ENCODE assay signal across 10 mouse cellular contexts in the genomic region with DNA sequence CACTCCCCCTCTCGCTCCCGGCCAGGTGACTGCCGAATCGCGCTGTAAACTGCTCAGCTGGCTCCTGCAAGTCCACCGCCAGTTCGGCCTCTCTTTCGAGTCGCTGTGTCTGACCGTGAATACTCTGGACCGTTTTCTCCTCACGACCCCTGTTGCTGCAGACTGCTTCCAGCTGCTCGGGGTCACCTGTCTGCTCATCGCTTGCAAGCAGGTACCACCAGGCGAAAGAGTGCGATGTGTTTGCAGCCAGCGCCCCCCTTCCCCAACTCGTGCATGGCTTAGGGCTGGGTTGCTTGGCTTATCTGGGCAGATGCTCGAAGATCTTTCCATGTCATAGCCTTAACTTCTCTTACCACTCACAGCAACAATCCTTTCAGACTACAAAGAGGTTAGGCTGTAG. TPM values are rescaled to one million over a fixed set of nuclear protein-coding genes. Genes with fewer than 3 reads are reported as not detected.
DNase-seq lines count a peak whose midpoint lies in the region; ATAC-seq and TF ChIP-seq lines count a peak whose summit lies in the region.
"Had no signal": no experiment of that assay in that cellular context is flagged by ENCODE, and none has a peak within 500 bp of the region (broad histone marks: within the 10 kb centered on the region; RNA-seq: fewer than 3 reads in every experiment).

No protein-coding gene starts in this region.

- H3K4me1 ChIP-seq in heart, embryonic 10.5 days: peaks cover 44% of the 10 kb centered on the region
- peaks cover 2% of the 10 kb centered on the region; the same call in 1 of the 2 replicates for H3K4me1 ChIP-seq in heart, adult 2 months (ENCODE audit: control insufficient read depth, insufficient read depth, low read length)
- H3K4me1 ChIP-seq in ES-Bruce4 (ENCODE audit: control insufficient read depth, insufficient read depth, low read length): no peaks in the 10 kb centered on the region
- peaks cover 10% of the 10 kb centered on the region for H3K4me1 ChIP-seq in forebrain, postnatal 0 days (ENCODE audit: insufficient read depth)
- H3K4me1 ChIP-seq in liver, postnatal 0 days (ENCODE audit: insufficient read depth): peaks cover 16% of the 10 kb centered on the region

- peak overlapping the region; percentile 97 for H3K4me2 ChIP-seq in forebrain, postnatal 0 days (ENCODE audit: low read depth)
- peak overlapping the region; percentile 86 for H3K4me2 ChIP-seq in liver, postnatal 0 days (ENCODE audit: low read depth, low read length)

- no peak for DNase-seq in heart, embryonic 10.5 days (ENCODE audit: low spot score)
- DNase-seq in heart, adult 2 months: no peak
- DNase-seq in forebrain, postnatal 0 days: no peak
- no peak for DNase-seq in liver, postnatal 0 days
- no peak for DNase-seq in right cerebral cortex, adult 18-20 months
- DNase-seq in left cerebral cortex, postnatal 36 days (ENCODE audit: low spot score in 2 of 2): no peak

- H3K79me2 ChIP-seq in heart, adult 2 months (replicated peaks; ENCODE audit: control insufficient read depth, insufficient read depth, low read length): no peaks in the 10 kb centered on the region

- no peak for TF ChIP-seq EP300 in heart, adult 2 months (IDR thresholded peaks at IDR 0.05; ENCODE audit: insufficient read depth, low read depth, low read length)
- no peak for TF ChIP-seq EP300 in ES-Bruce4 (IDR thresholded peaks at IDR 0.05; ENCODE audit: insufficient read depth, low read depth, low read length)
- no peak for TF ChIP-seq EP300 in liver, postnatal 0 days (IDR thresholded peaks at IDR 0.05; ENCODE audit: low read depth)

- ATAC-seq in forebrain, postnatal 0 days: no peak
- no peak for ATAC-seq in liver, postnatal 0 days
- no peak for ATAC-seq in megakaryocyte progenitor cell, adult 5-6 weeks (replicated peaks; ENCODE audit: poor library complexity)

- H3K9ac ChIP-seq in heart, adult 2 months (ENCODE audit: low read depth, low read length): no peak overlapping the region
- no peak overlapping the region for H3K9ac ChIP-seq in ES-Bruce4 (ENCODE audit: low read depth, poor library complexity, severe bottlenecking)
- H3K9ac ChIP-seq in forebrain, postnatal 0 days: no peak overlapping the region
- H3K9ac ChIP-seq in liver, postnatal 0 days (replicated peaks): no peak overlapping the region

- WGBS in heart, embryonic 10.5 days: under 1% methylated on average over 19 of the region's 19 CpGs
- WGBS in heart, adult 2 months: 3% methylated on average over 19 of the region's 19 CpGs
- 2% methylated on average over 19 of the region's 19 CpGs for WGBS in forebrain, postnatal 0 days
- WGBS in liver, postnatal 0 days (ENCODE audit: insufficient replicate concordance): 2% methylated on average over 19 of the region's 19 CpGs

- TF ChIP-seq CTCF in heart, adult 2 months (IDR thresholded peaks at IDR 0.05): no peak
- TF ChIP-seq CTCF in ES-Bruce4 (IDR thresholded peaks at IDR 0.05; ENCODE audit: low read depth, low read length): peak; percentile 8
- TF ChIP-seq CTCF in forebrain, postnatal 0 days (IDR thresholded peaks at IDR 0.05; ENCODE audit: low read depth): no peak
- TF ChIP-seq CTCF in liver, postnatal 0 days (IDR thresholded peaks at IDR 0.05; ENCODE audit: low read depth): no peak

- peak overlapping the region; percentile 63 for H3K4me3 ChIP-seq in heart, embryonic 10.5 days
- H3K4me3 ChIP-seq in heart, adult 2 months: no peak overlapping the region
- peak overlapping the region; percentile 50 for H3K4me3 ChIP-seq in ES-Bruce4 (ENCODE audit: low read depth, low read length)
- peak overlapping the region; percentile 56 for H3K4me3 ChIP-seq in forebrain, postnatal 0 days (ENCODE audit: low read depth, low read length)
- H3K4me3 ChIP-seq in liver, postnatal 0 days (ENCODE audit: low read depth, low read length): peak overlapping the region; percentile 58

- TF ChIP-seq POLR2A in heart, adult 2 months (IDR thresholded peaks at IDR 0.05; ENCODE audit: insufficient read depth, low read depth, low read length): no peak
- TF ChIP-seq POLR2A in ES-Bruce4 (IDR thresholded peaks at IDR 0.05; ENCODE audit: insufficient read depth, low read length): no peak

- intact Hi-C loops in heart, adult 2 months (cut with DNase I): loop anchor here (5.0 kb wide), 1 partner anchor 62 kb away; the partner anchor contains the start of genes Dhx29 and Mtrex
- intact Hi-C loops in left cerebral cortex, postnatal 36 days (cut with DNase I): loop anchor here (5.0 kb wide), 1 partner anchor 62 kb away; the partner anchor contains the start of genes Dhx29 and Mtrex

- no peak overlapping the region for H3K27ac ChIP-seq in heart, embryonic 10.5 days
- H3K27ac ChIP-seq in heart, adult 2 months: no peak overlapping the region
- no peak overlapping the region for H3K27ac ChIP-seq in ES-Bruce4 (ENCODE audit: insufficient read depth, low read length)
- H3K27ac ChIP-seq in forebrain, postnatal 0 days (ENCODE audit: low read depth, low read length): no peak overlapping the region
- H3K27ac ChIP-seq in liver, postnatal 0 days (ENCODE audit: low read depth): no peak overlapping the region

- H3K27me3 ChIP-seq in heart, embryonic 10.5 days (ENCODE audit: insufficient read depth, poor library complexity, severe bottlenecking): peaks cover 93% of the 10 kb centered on the region
- H3K27me3 ChIP-seq in heart, adult 2 months (ENCODE audit: control insufficient read depth, insufficient read depth, low read length): peaks cover 23% of the 10 kb centered on the region
- peaks cover 23% of the 10 kb centered on the region for H3K27me3 ChIP-seq in ES-Bruce4 (ENCODE audit: control insufficient read depth, insufficient read depth, low read length, poor library complexity, severe bottlenecking)
- H3K27me3 ChIP-seq in forebrain, postnatal 0 days (ENCODE audit: insufficient read depth, low read length): peaks cover 63% of the 10 kb centered on the region
- peaks cover 85% of the 10 kb centered on the region for H3K27me3 ChIP-seq in liver, postnatal 0 days (ENCODE audit: insufficient read depth, low read length)

- no peaks in the 10 kb centered on the region for H3K36me3 ChIP-seq in heart, embryonic 10.5 days
- H3K36me3 ChIP-seq in heart, adult 2 months (ENCODE audit: control insufficient read depth, insufficient read depth, low read length): no peaks in the 10 kb centered on the region
- H3K36me3 ChIP-seq in ES-Bruce4 (ENCODE audit: control insufficient read depth, insufficient read depth, low read length, poor library complexity, severe bottlenecking): no peaks in the 10 kb centered on the region
- no peaks in the 10 kb centered on the region for H3K36me3 ChIP-seq in forebrain, postnatal 0 days (ENCODE audit: insufficient read depth)
- no peaks in the 10 kb centered on the region for H3K36me3 ChIP-seq in liver, postnatal 0 days (replicated peaks; ENCODE audit: insufficient read depth, low read length)
- H3K36me3 ChIP-seq: G1E had no signal

- H3K9me3 ChIP-seq in heart, embryonic 10.5 days: no peaks in the 10 kb centered on the region
- H3K9me3 ChIP-seq in ES-Bruce4 (replicated peaks; ENCODE audit: control insufficient read depth, insufficient read depth, low read length, poor library complexity, severe bottlenecking): no peaks in the 10 kb centered on the region
- H3K9me3 ChIP-seq in forebrain, postnatal 0 days (ENCODE audit: low read length): no peaks in the 10 kb centered on the region
- no peaks in the 10 kb centered on the region for H3K9me3 ChIP-seq in liver, postnatal 0 days (ENCODE audit: low read length)

RNA-seq across cellular contexts. Expression of gene Ccno, which starts 1.3 kb away (rescaled TPM):
- polyA plus RNA-seq in heart, embryonic 10.5 days (2016; fragmentation: Nextera tagmentation; extraction: Ambion mirVana): 0.10 TPM in 1 of 2 replicates, not detected in the other
- under 1 TPM in 1 of 2 experiments, not detected in 1; 0.47 TPM for total RNA-seq in heart, adult 2 months (2021)
- 0.35 and 0.51 TPM in 2 replicates for polyA plus RNA-seq in heart, adult 2 months (2012; rRNA removed)
- 0.52 and 0.78 TPM in 2 replicates for polyA plus RNA-seq in ES-Bruce4 (2011; ENCODE audit: insufficient read depth, insufficient read length, low read depth, missing spikeins)
- total RNA-seq in forebrain, postnatal 0 days (2014; rRNA removed): 3.0 and 6.8 TPM in 2 replicates
- 2.6 and 3.3 TPM in 2 replicates for polyA plus RNA-seq in forebrain, postnatal 0 days (2015; fragmentation: Nextera tagmentation; extraction: Ambion mirVana)
- polyA plus RNA-seq in liver, postnatal 0 days (2015; fragmentation: Nextera tagmentation; extraction: Ambion mirVana): 0.58 TPM in 2 replicates
- 1 to 10 TPM; 1.7 to 1.8 TPM for total RNA-seq in left cerebral cortex, postnatal 36 days (2021)
- total RNA-seq in megakaryocyte progenitor cell, adult 5-6 weeks (2015): 1.5 and 2.1 TPM in 2 replicates
- total RNA-seq in megakaryocyte progenitor cell, adult 5-6 weeks (2017): 1.4 and 1.6 TPM in 2 replicates
- polyA plus RNA-seq: G1E had no signal

RNA-seq across cellular contexts. Expression of gene Mcidas, which starts 4.8 kb away (rescaled TPM):
- 0.13 TPM in 1 of 2 replicates, not detected in the other for polyA plus RNA-seq in heart, embryonic 10.5 days (2016; fragmentation: Nextera tagmentation; extraction: Ambion mirVana)
- not detected for total RNA-seq in heart, adult 2 months (2021)
- 0.12 TPM in 1 of 2 replicates, not detected in the other for polyA plus RNA-seq in heart, adult 2 months (2012; rRNA removed)
- polyA plus RNA-seq in ES-Bruce4 (2011; ENCODE audit: insufficient read depth, insufficient read length, low read depth, missing spikeins): not detected in 2 replicates
- total RNA-seq in forebrain, postnatal 0 days (2014; rRNA removed): 0.85 and 1.8 TPM in 2 replicates
- polyA plus RNA-seq in forebrain, postnatal 0 days (2015; fragmentation: Nextera tagmentation; extraction: Ambion mirVana): 0.75 and 1.9 TPM in 2 replicates
- polyA plus RNA-seq in liver, postnatal 0 days (2015; fragmentation: Nextera tagmentation; extraction: Ambion mirVana): not detected in 2 replicates
- under 1 TPM; 0.39 to 0.69 TPM for total RNA-seq in left cerebral cortex, postnatal 36 days (2021)
- not detected in 2 replicates for total RNA-seq in megakaryocyte progenitor cell, adult 5-6 weeks (2015)
- not detected in 2 replicates for total RNA-seq in megakaryocyte progenitor cell, adult 5-6 weeks (2017)
- total RNA-seq: heart, adult 18-20 months had no signal
- polyA plus RNA-seq: G1E had no signal

RNA-seq across cellular contexts. Expression of gene Cdc20b, which starts 46.0 kb away (rescaled TPM):
- polyA plus RNA-seq in heart, embryonic 10.5 days (2016; fragmentation: Nextera tagmentation; extraction: Ambion mirVana): not detected in 2 replicates
- not detected for total RNA-seq in heart, adult 2 months (2021)
- 0.14 TPM in 1 of 2 replicates, not detected in the other for polyA plus RNA-seq in heart, adult 2 months (2012; rRNA removed)
- polyA plus RNA-seq in ES-Bruce4 (2011; ENCODE audit: insufficient read depth, insufficient read length, low read depth, missing spikeins): not detected in 2 replicates
- total RNA-seq in forebrain, postnatal 0 days (2014; rRNA removed): 1.0 and 1.8 TPM in 2 replicates
- polyA plus RNA-seq in forebrain, postnatal 0 days (2015; fragmentation: Nextera tagmentation; extraction: Ambion mirVana): 0.31 and 0.97 TPM in 2 replicates
- polyA plus RNA-seq in liver, postnatal 0 days (2015; fragmentation: Nextera tagmentation; extraction: Ambion mirVana): not detected in 2 replicates
- not detected for total RNA-seq in left cerebral cortex, postnatal 36 days (2021)
- not detected in 2 replicates for total RNA-seq in megakaryocyte progenitor cell, adult 5-6 weeks (2015)
- total RNA-seq in megakaryocyte progenitor cell, adult 5-6 weeks (2017): not detected in 2 replicates
- total RNA-seq: G1E; heart, adult 18-20 months had no signal
- polyA plus RNA-seq: G1E had no signal

RNA-seq across cellular contexts. Expression of gene Gpx8, which starts 57.3 kb away (rescaled TPM):
- 124 and 134 TPM in 2 replicates for polyA plus RNA-seq in heart, embryonic 10.5 days (2016; fragmentation: Nextera tagmentation; extraction: Ambion mirVana)
- 10 to 100 TPM; 37.1 to 37.9 TPM for total RNA-seq in heart, adult 2 months (2021)
- polyA plus RNA-seq in heart, adult 2 months (2012; rRNA removed): 9.5 and 16.9 TPM in 2 replicates
- 22.1 and 24.1 TPM in 2 replicates for polyA plus RNA-seq in ES-Bruce4 (2011; ENCODE audit: insufficient read depth, insufficient read length, low read depth, missing spikeins)
- 27.3 and 28.3 TPM in 2 replicates for total RNA-seq in forebrain, postnatal 0 days (2014; rRNA removed)
- polyA plus RNA-seq in forebrain, postnatal 0 days (2015; fragmentation: Nextera tagmentation; extraction: Ambion mirVana): 41.7 and 47.6 TPM in 2 replicates
- polyA plus RNA-seq in liver, postnatal 0 days (2015; fragmentation: Nextera tagmentation; extraction: Ambion mirVana): 5.5 and 5.8 TPM in 2 replicates
- 1 to 10 TPM; 9.3 to 9.5 TPM for total RNA-seq in left cerebral cortex, postnatal 36 days (2021)
- not detected in 2 replicates for total RNA-seq in megakaryocyte progenitor cell, adult 5-6 weeks (2015)
- total RNA-seq in megakaryocyte progenitor cell, adult 5-6 weeks (2017): not detected in 2 replicates
- polyA plus RNA-seq: G1E had no signal
